ENCODE assay signal across 25 mouse cellular contexts in genomic region chr11:116105065-116105464, GRCm38 (mm10). TPM values are rescaled to one million over a fixed set of nuclear protein-coding genes. Genes with fewer than 3 reads are reported as not detected.
DNase-seq lines count a peak whose midpoint lies in the region; ATAC-seq and TF ChIP-seq lines count a peak whose summit lies in the region.
"Had no signal": no experiment of that assay in that cellular context is flagged by ENCODE, and none has a peak within 500 bp of the region (broad histone marks: within the 10 kb centered on the region; RNA-seq: fewer than 3 reads in every experiment).

No protein-coding gene starts in this region.

- ATAC-seq in heart, embryonic 11.5 days (replicated peaks; ENCODE audit: insufficient number of reproducible peaks, low FRiP score, low TSS enrichment), result no peak
- no peak for ATAC-seq in intestine, embryonic 15.5 days
- ATAC-seq: activated CD4-positive, CD25-positive, alpha-beta regulatory T cell, adult 4 months; hindbrain, postnatal 0 days had no signal

- peaks cover 20% of the 10 kb centered on the region for H3K27me3 ChIP-seq in heart, embryonic 11.5 days (ENCODE audit: control insufficient read depth, insufficient read depth, low read length)
- no peaks in the 10 kb centered on the region for H3K27me3 ChIP-seq in kidney, adult 2 months (replicated peaks; ENCODE audit: control insufficient read depth, insufficient read depth, low read length)
- H3K27me3 ChIP-seq in intestine, embryonic 15.5 days (replicated peaks), result peaks cover 32% of the 10 kb centered on the region

- DNase-seq in heart, postnatal 36 days, result no peak
- peak; percentile 51 for DNase-seq in kidney, adult 2 months
- no peak for DNase-seq in kidney, postnatal 14 days
- peak; percentile 22 for DNase-seq in A20 (ENCODE audit: low read depth, low spot score)
- DNase-seq in induced T-regulatory cell, adult 2 months (ENCODE audit: low read depth), result peak; percentile 33
- DNase-seq: adrenal gland, adult 8-10 months; cerebellum, adult 18-20 months; cerebellum, postnatal 14 days; kidney, adult 8-10 months; layer of hippocampus, postnatal 36 days; lung, adult 18-20 months; lung, postnatal 10 days; right cerebral cortex, adult 18-20 months; thymus, postnatal 25 days had no signal

- H3K36me3 ChIP-seq in heart, embryonic 11.5 days (ENCODE audit: control insufficient read depth, insufficient read depth, low read length), result no peaks in the 10 kb centered on the region
- H3K36me3 ChIP-seq in kidney, adult 2 months (ENCODE audit: control insufficient read depth, insufficient read depth, low read length), result peaks cover 2% of the 10 kb centered on the region; the same call in 1 of the 2 replicates
- H3K36me3 ChIP-seq in intestine, embryonic 15.5 days, result no peaks in the 10 kb centered on the region
- H3K36me3 ChIP-seq: embryonic facial prominence, embryonic 12.5 days; forebrain, embryonic 12.5 days; limb, embryonic 12.5 days; liver, embryonic 12.5 days; neural tube, embryonic 15.5 days had no signal

- no peak overlapping the region for H3K9ac ChIP-seq in heart, embryonic 11.5 days (ENCODE audit: low read depth, low read length)
- no peak overlapping the region for H3K9ac ChIP-seq in intestine, embryonic 15.5 days
- H3K9ac ChIP-seq: forebrain, embryonic 12.5 days; liver, embryonic 12.5 days; neural tube, embryonic 15.5 days had no signal

- intact Hi-C loops in heart, postnatal 36 days (cut with DNase I), result no loop called here

- H3K4me2 ChIP-seq in heart, embryonic 11.5 days, result no peak overlapping the region
- H3K4me2 ChIP-seq in intestine, embryonic 15.5 days (replicated peaks), result no peak overlapping the region
- H3K4me2 ChIP-seq: embryonic facial prominence, embryonic 12.5 days; forebrain, embryonic 12.5 days; midbrain, embryonic 11.5 days; neural tube, embryonic 15.5 days had no signal

- no peak for TF ChIP-seq POLR2A in kidney, adult 2 months (IDR thresholded peaks at IDR 0.05; ENCODE audit: low read depth, low read length)

- H3K4me3 ChIP-seq in heart, embryonic 11.5 days (ENCODE audit: low read depth, low read length), result no peak overlapping the region
- no peak overlapping the region for H3K4me3 ChIP-seq in kidney, adult 2 months (ENCODE audit: insufficient read depth, low read depth, low read length)
- no peak overlapping the region for H3K4me3 ChIP-seq in intestine, embryonic 15.5 days (replicated peaks)
- H3K4me3 ChIP-seq: embryonic facial prominence, embryonic 12.5 days; erythroblast, embryonic 14.5 days; forebrain, embryonic 12.5 days; limb, embryonic 12.5 days; liver, embryonic 12.5 days; neural tube, embryonic 15.5 days had no signal

- no peak for TF ChIP-seq CTCF in kidney, adult 2 months (conservative IDR thresholded peaks at IDR 0.05; ENCODE audit: insufficient read depth, insufficient read length, low read depth, low read length)

- no peaks in the 10 kb centered on the region for H3K9me3 ChIP-seq in heart, embryonic 11.5 days (replicated peaks; ENCODE audit: control insufficient read depth, low read length)
- H3K9me3 ChIP-seq in intestine, embryonic 15.5 days, result no peaks in the 10 kb centered on the region
- H3K9me3 ChIP-seq: embryonic facial prominence, embryonic 12.5 days; forebrain, embryonic 12.5 days; limb, embryonic 12.5 days; liver, embryonic 12.5 days; neural tube, embryonic 15.5 days had no signal

- H3K27ac ChIP-seq in heart, embryonic 11.5 days (ENCODE audit: low read depth, low read length), result peak overlapping the region; percentile 96
- peak overlapping the region; percentile 18 for H3K27ac ChIP-seq in kidney, adult 2 months (ENCODE audit: insufficient read depth, low read depth, low read length)
- H3K27ac ChIP-seq in intestine, embryonic 15.5 days, result no peak overlapping the region
- H3K27ac ChIP-seq: forebrain, embryonic 12.5 days had no signal

- H3K4me1 ChIP-seq in heart, embryonic 11.5 days (ENCODE audit: control insufficient read depth, insufficient read depth, low read length), result peaks cover 83% of the 10 kb centered on the region
- H3K4me1 ChIP-seq in kidney, adult 2 months (ENCODE audit: control insufficient read depth, insufficient read depth, low read length), result peaks cover 58% of the 10 kb centered on the region
- H3K4me1 ChIP-seq in intestine, embryonic 15.5 days (replicated peaks), result peaks cover 86% of the 10 kb centered on the region

- WGBS in heart, embryonic 11.5 days (ENCODE audit: insufficient replicate concordance), result 75% methylated on average over 2 of the region's 2 CpGs
- 81% methylated on average over 2 of the region's 2 CpGs for WGBS in kidney, adult 2 months
- WGBS in intestine, embryonic 15.5 days, result 90% methylated on average over 2 of the region's 2 CpGs

RNA-seq across cellular contexts. Expression of gene Wbp2, which starts 18.3 kb away (rescaled TPM):
- polyA plus RNA-seq in heart, embryonic 11.5 days (2014; fragmentation: Nextera tagmentation; extraction: Ambion mirVana), result 129 and 144 TPM in 2 replicates
- total RNA-seq in heart, postnatal 36 days (2021), result 100 to 1,000 TPM in 1 of 2 experiments, 10 to 100 TPM in 1; 97.0 to 106 TPM
- polyA plus RNA-seq in kidney, adult 2 months (2012; rRNA removed), result 391 and 392 TPM in 2 replicates
- 93.5 and 98.1 TPM in 2 replicates for polyA plus RNA-seq in intestine, embryonic 15.5 days (2015; fragmentation: Nextera tagmentation; extraction: Ambion mirVana)

RNA-seq across cellular contexts. Expression of gene Trim47, which starts 21.9 kb away (rescaled TPM):
- polyA plus RNA-seq in heart, embryonic 11.5 days (2014; fragmentation: Nextera tagmentation; extraction: Ambion mirVana), result 38.3 and 40.2 TPM in 2 replicates
- total RNA-seq in heart, postnatal 36 days (2021), result 10 to 100 TPM; 25.2 to 34.2 TPM
- 34.9 and 39.6 TPM in 2 replicates for polyA plus RNA-seq in kidney, adult 2 months (2012; rRNA removed)
- polyA plus RNA-seq in intestine, embryonic 15.5 days (2015; fragmentation: Nextera tagmentation; extraction: Ambion mirVana), result 18.0 and 20.9 TPM in 2 replicates
- polyA plus RNA-seq: activated CD4-positive, CD25-positive, alpha-beta regulatory T cell, adult 4 months had no signal

RNA-seq across cellular contexts. Expression of gene Trim65, which starts 25.9 kb away (rescaled TPM):
- polyA plus RNA-seq in heart, embryonic 11.5 days (2014; fragmentation: Nextera tagmentation; extraction: Ambion mirVana), result 3.9 and 4.5 TPM in 2 replicates
- total RNA-seq in heart, postnatal 36 days (2021), result 1 to 10 TPM; 7.4 to 7.6 TPM
- polyA plus RNA-seq in kidney, adult 2 months (2012; rRNA removed), result 9.5 and 9.6 TPM in 2 replicates
- polyA plus RNA-seq in intestine, embryonic 15.5 days (2015; fragmentation: Nextera tagmentation; extraction: Ambion mirVana), result 6.4 and 7.1 TPM in 2 replicates

RNA-seq across cellular contexts. Expression of gene Unc13d, which starts 27.3 kb away (rescaled TPM):
- 2.3 and 2.6 TPM in 2 replicates for polyA plus RNA-seq in heart, embryonic 11.5 days (2014; fragmentation: Nextera tagmentation; extraction: Ambion mirVana)
- under 1 TPM; 0.41 to 0.42 TPM for total RNA-seq in heart, postnatal 36 days (2021)
- polyA plus RNA-seq in kidney, adult 2 months (2012; rRNA removed), result 1.1 and 2.4 TPM in 2 replicates
- 4.2 and 5.2 TPM in 2 replicates for polyA plus RNA-seq in intestine, embryonic 15.5 days (2015; fragmentation: Nextera tagmentation; extraction: Ambion mirVana)

RNA-seq across cellular contexts. Expression of gene Mrpl38, which starts 33.6 kb away (rescaled TPM):
- polyA plus RNA-seq in heart, embryonic 11.5 days (2014; fragmentation: Nextera tagmentation; extraction: Ambion mirVana), result 109 and 116 TPM in 2 replicates
- 10 to 100 TPM; 62.9 to 63.4 TPM for total RNA-seq in heart, postnatal 36 days (2021)
- polyA plus RNA-seq in kidney, adult 2 months (2012; rRNA removed), result 69.9 and 70.7 TPM in 2 replicates
- 107 and 109 TPM in 2 replicates for polyA plus RNA-seq in intestine, embryonic 15.5 days (2015; fragmentation: Nextera tagmentation; extraction: Ambion mirVana)

Comparison
In these comparisons a context has a peak if more than half of its experiments do, and no peak if none do; other contexts are left out.
1. DNase-seq: peak in kidney, adult 2 months (single experiment), A20 (single experiment) and induced T-regulatory cell, adult 2 months (single experiment); none in heart, postnatal 36 days (0 of 2) and kidney, postnatal 14 days (single experiment).